Mouse (Mus musculus) CH12.LX (cell line): ENCODE measurements around the gene Mdfi. TPM values are rescaled to one million over a fixed set of nuclear protein-coding genes. Genes with fewer than 3 reads are reported as not detected.

Experiments used
- DNase-seq: peaks from one replicate; pipeline ENCODE4 v3.0.0-alpha.2; 2013; ENCODE audit errors: extremely low read depth
- H3K27ac ChIP-seq: 2 replicates; pipeline ENCODE4 v1.5.1; 2012; ENCODE audit warnings: low read depth, mild to moderate bottlenecking, control low read depth, moderate library complexity; ENCODE audit not compliant: insufficient read depth
- H3K27me3 ChIP-seq: replicated peaks from 2 replicates; pipeline ENCODE3; 2012; ENCODE audit warnings: inconsistent platforms
- H3K36me3 ChIP-seq, 2 experiments: replicated peaks in 1 of 2; 2 replicates each; pipeline versions ENCODE3 to v1.6.1; 2012; ENCODE audit warnings: inconsistent platforms in 1 of 2, low read length in 1 of 2, mild to moderate bottlenecking in 1 of 2, mixed read lengths in 1 of 2, moderate library complexity in 1 of 2; ENCODE audit not compliant: control insufficient read depth in 1 of 2, insufficient read depth in 1 of 2
- H3K4me1 ChIP-seq, 2 experiments: 2 replicates each; pipeline ENCODE4 v1.6.1; 2012; ENCODE audit warnings: inconsistent platforms in 1 of 2, moderate library complexity in 1 of 2; ENCODE audit not compliant: insufficient read depth in 2 of 2, control insufficient read depth in 1 of 2
- H3K4me2 ChIP-seq: 2 replicates; pipeline ENCODE4 v1.6.1; 2012; ENCODE audit warnings: low read depth, mild to moderate bottlenecking, control low read depth; ENCODE audit not compliant: poor library complexity, insufficient read depth, severe bottlenecking
- H3K4me3 ChIP-seq, 3 experiments: fragments of 150-350 bp in 1 of 3; sonication (generic) in 1 of 3; replicated peaks in 1 of 3; 2 replicates each; pipeline versions ENCODE3 to v1.5.1; 2011 to 2012; ENCODE audit warnings: low read depth in 2 of 3, low read length in 2 of 3, mild to moderate bottlenecking in 2 of 3, moderate library complexity in 2 of 3, control low read depth in 1 of 3, improper control_type of control experiment in 1 of 3, inconsistent platforms in 1 of 3, mixed read lengths in 1 of 3; ENCODE audit not compliant: poor library complexity in 1 of 3
- H3K79me2 ChIP-seq: replicated peaks from 2 replicates; pipeline ENCODE4 v1.6.1; 2012; ENCODE audit warnings: mild to moderate bottlenecking, moderate library complexity; ENCODE audit not compliant: control insufficient read depth, poor library complexity, insufficient read depth, severe bottlenecking; ENCODE audit errors: extremely low read depth
- H3K9ac ChIP-seq: 2 replicates; pipeline ENCODE4 v1.6.1; 2012; ENCODE audit warnings: low read depth, mild to moderate bottlenecking, control low read depth, moderate library complexity; ENCODE audit not compliant: insufficient read depth
- H3K9me3 ChIP-seq: replicated peaks from 2 replicates; pipeline ENCODE3; 2012; ENCODE audit warnings: low read length, inconsistent platforms, mixed read lengths
- CHD1 ChIP-seq: IDR thresholded peaks from 2 replicates; pipeline ENCODE4 v1.6.1; 2012; ENCODE audit warnings: low read depth, low read length, improper control_type of control experiment, inconsistent platforms
- CTCF ChIP-seq, 2 experiments: IDR thresholded peaks in 1 of 2; conservative IDR thresholded peaks in 1 of 2; 2 replicates each; pipeline ENCODE4 v1.5.1; 2011 to 2012; ENCODE audit warnings: low read depth in 2 of 2, low read length in 2 of 2, improper control_type of control experiment in 1 of 2, inconsistent platforms in 1 of 2, mild to moderate bottlenecking in 1 of 2, moderate library complexity in 1 of 2
- E2F4 ChIP-seq: IDR thresholded peaks from 2 replicates; pipeline ENCODE4 v1.6.1; 2011; ENCODE audit warnings: low read depth, low read length, improper control_type of control experiment; ENCODE audit not compliant: insufficient replicate concordance
- EP300 ChIP-seq: IDR thresholded peaks from 2 replicates; pipeline ENCODE4 v1.6.1; 2011; ENCODE audit warnings: low read length, improper control_type of control experiment
- ETS1 ChIP-seq: conservative IDR thresholded peaks from 2 replicates; pipeline ENCODE4 v1.6.1; 2012; ENCODE audit warnings: low read depth, mild to moderate bottlenecking, inconsistent platforms, low read length, improper control_type of control experiment, moderate library complexity
- GABPA ChIP-seq: IDR thresholded peaks from 2 replicates; pipeline ENCODE4 v1.6.1; 2012; ENCODE audit warnings: low read depth, low read length, improper control_type of control experiment, inconsistent platforms; ENCODE audit not compliant: insufficient replicate concordance
- JUN ChIP-seq: IDR thresholded peaks from 2 replicates; pipeline ENCODE4 v1.6.1; 2011; ENCODE audit warnings: low read depth, mild to moderate bottlenecking, low read length, improper control_type of control experiment, moderate library complexity; ENCODE audit not compliant: insufficient read depth
- NELFE ChIP-seq: IDR thresholded peaks from 2 replicates; pipeline ENCODE4 v1.6.1; 2011; ENCODE audit warnings: low read depth, low read length, improper control_type of control experiment
- PAX5 ChIP-seq: IDR thresholded peaks from 2 replicates; pipeline ENCODE4 v1.6.1; 2012; ENCODE audit warnings: low read length, inconsistent platforms, mixed read lengths
- RAD21 ChIP-seq: IDR thresholded peaks from 2 replicates; pipeline ENCODE4 v1.6.1; 2011; ENCODE audit warnings: low read depth, mild to moderate bottlenecking, low read length, improper control_type of control experiment, moderate library complexity
- SIN3A ChIP-seq: IDR thresholded peaks from 2 replicates; pipeline ENCODE4 v1.6.1; 2012; ENCODE audit warnings: low read length, improper control_type of control experiment, inconsistent platforms
- SMC3 ChIP-seq: IDR thresholded peaks from 2 replicates; pipeline ENCODE4 v1.6.1; 2011; ENCODE audit warnings: low read depth, low read length, improper control_type of control experiment
- TCF12 ChIP-seq: IDR thresholded peaks from 2 replicates; pipeline ENCODE4 v1.6.1; 2014; ENCODE audit warnings: low read depth, mild to moderate bottlenecking, inconsistent platforms, low read length, improper control_type of control experiment
- ZC3H11A ChIP-seq: IDR thresholded peaks from 2 replicates; pipeline ENCODE4 v1.6.1; 2012; ENCODE audit warnings: low read depth, mild to moderate bottlenecking, inconsistent platforms, low read length, improper control_type of control experiment
- dilution Hi-C: fragments of 300-500 bp; cut with MboI; formaldehyde crosslinking; loops from 2 replicates; pipeline ENCODE4 v1.14.3; 2020; ENCODE audit warnings: low sequenced_read_pairs; ENCODE audit not compliant: extremely low pct_unique_long_range_greater_than_20kb, extremely low pct_ligation_motif_present
- in situ Hi-C: fragments of 300-500 bp; cut with MboI; formaldehyde crosslinking; loops from 3 replicates; pipeline ENCODE4 v1.14.3; 2019; ENCODE audit warnings: low sequenced_read_pairs, low pct_ligation_motif_present, low pct_unique_long_range_greater_than_20kb, mixed read lengths
- polyA plus RNA-seq: library from polyadenylated mRNA; unstranded; fragments of >175 nt; gene quantifications from 2 replicates; pipeline ENCODE4 v1.2.1, GENCODE M21; 2012; ENCODE audit warnings: low read depth; ENCODE audit not compliant: insufficient read length
- total RNA-seq, 2 experiments: library from RNA; depleted of rRNA; stranded (reverse); fragments of 300-350 nt in 1 of 2; fragments of >200 nt in 1 of 2; gene quantifications; 2 replicates each; pipeline ENCODE4 v1.2.3; 2012 to 2014

Mdfi gene
- total and polyA plus RNA-seq, 3 experiments, result 0.30 to 0.35 TPM; not detected in 1

DNA sequence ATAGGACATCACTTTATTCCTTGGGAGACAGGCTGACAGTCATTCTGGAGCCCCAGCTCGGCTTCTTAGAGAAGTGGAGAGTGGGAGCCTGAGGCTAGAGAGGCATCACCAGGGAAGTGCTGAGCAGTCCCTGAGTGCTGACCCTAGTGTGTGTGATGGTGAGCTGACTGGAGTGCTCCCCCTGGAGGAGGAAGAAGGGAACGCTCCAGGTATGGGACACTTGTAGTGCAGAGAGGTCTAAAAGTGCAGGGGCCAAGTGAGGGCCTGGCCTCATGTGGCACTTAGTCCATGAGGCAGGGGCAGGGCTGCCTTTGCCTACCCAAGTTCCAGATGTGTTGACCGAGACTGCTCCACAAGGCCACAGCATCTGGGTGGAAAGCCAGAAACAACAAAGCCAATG is 39.0 kb downstream of the Mdfi start:
- Histone ChIP-seq H3K36me3 (peaks cover 14 to 27% of the 10 kb centered on the region in 2 experiments), H3K27me3 (no peaks in the 10 kb centered on the region), H3K9ac (no peak overlapping the region), H3K4me1 (peaks cover 2 to 34% of the 10 kb centered on the region in 2 experiments; a peak in 3 of 4 replicates), H3K4me2 (no peak overlapping the region), H3K79me2 (no peaks in the 10 kb centered on the region), H3K27ac (no peak overlapping the region), H3K4me3 (no peak overlapping the region), H3K9me3 (no peaks in the 10 kb centered on the region)
- TF ChIP-seq CTCF (conservative IDR thresholded peaks at IDR 0.05 in 1 of 2, IDR thresholded peaks at IDR 0.05 in 1 of 2; ENCODE audit: low read depth in 2 of 2, low read length in 2 of 2), result peak; percentile 74 to 76
- peak; percentile 72 for TF ChIP-seq SMC3
- peak; percentile 47 for TF ChIP-seq RAD21
- no peak for TF ChIP-seq GABPA
- in situ Hi-C loops, result loop anchor here (5.0 to 10.0 kb wide), 4 partner anchors 47 to 302 kb away; no protein-coding TSS in a partner anchor
- DNase-seq, result peak; percentile 64
- dilution Hi-C loops, result no loop called here

DNA sequence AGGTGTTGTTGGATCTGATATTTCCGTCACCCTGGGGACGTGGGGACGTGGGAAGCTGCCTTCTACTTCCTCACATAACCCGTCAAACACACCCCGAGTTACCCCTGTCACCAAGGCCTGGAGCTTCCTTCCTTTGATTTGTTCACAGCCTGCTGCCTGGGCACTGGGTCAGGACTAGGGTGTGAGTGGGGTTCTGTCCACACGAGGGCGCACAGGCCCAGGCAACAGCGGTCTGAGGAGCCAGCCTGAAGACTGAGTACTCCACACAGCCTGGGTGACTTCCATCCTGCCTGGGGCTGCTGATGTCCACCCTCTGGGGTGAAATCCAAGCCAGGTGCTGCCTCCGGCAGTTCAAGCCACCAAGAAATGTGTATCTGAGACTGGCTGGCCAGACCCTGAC is 41.1 kb downstream of the Mdfi start:
- Histone ChIP-seq H3K9ac (no peak overlapping the region), H3K27me3 (no peaks in the 10 kb centered on the region), H3K27ac (no peak overlapping the region), H3K4me3 (no peak overlapping the region), H3K4me1 (peaks cover 2 to 34% of the 10 kb centered on the region in 2 experiments; a peak in 3 of 4 replicates), H3K4me2 (no peak overlapping the region), H3K36me3 (peaks cover 31 to 47% of the 10 kb centered on the region in 2 experiments)
- dilution Hi-C loops (no loop called here), in situ Hi-C loops (loop anchor here (10.0 kb wide), 2 partner anchors 71 to 251 kb away; no protein-coding TSS in a partner anchor)
- DNase-seq, result peak; percentile 82
- TF ChIP-seq SIN3A (peak; percentile 52), NELFE (peak; percentile 48; the same call in 1 of the 2 replicates), ZC3H11A (0 out of 2 replicates have a peak, but pooled peaks have one; percentile 22), CHD1 (no peak), ETS1 (no peak), CTCF (conservative IDR thresholded peaks at IDR 0.05 in 1 of 2, IDR thresholded peaks at IDR 0.05 in 1 of 2; ENCODE audit: low read depth in 2 of 2, low read length in 2 of 2) (peak; percentile 57 to 93), SMC3 (peak; percentile 88), E2F4 (no peak), JUN (no peak), RAD21 (peak; percentile 75), PAX5 (no peak), EP300 (no peak; the same call in 1 of the 2 replicates), TCF12 (0 out of 2 replicates have a peak, but pooled peaks have one; percentile 13)
- TF ChIP-seq, all 38 proteins: peak for 7
- Histone ChIP-seq H3K9me3 (no peaks in the 10 kb centered on the region), H3K79me2 (no peaks in the 10 kb centered on the region)
